25 mouse cellular contexts compared by ENCODE assay signal in the genomic region with DNA sequence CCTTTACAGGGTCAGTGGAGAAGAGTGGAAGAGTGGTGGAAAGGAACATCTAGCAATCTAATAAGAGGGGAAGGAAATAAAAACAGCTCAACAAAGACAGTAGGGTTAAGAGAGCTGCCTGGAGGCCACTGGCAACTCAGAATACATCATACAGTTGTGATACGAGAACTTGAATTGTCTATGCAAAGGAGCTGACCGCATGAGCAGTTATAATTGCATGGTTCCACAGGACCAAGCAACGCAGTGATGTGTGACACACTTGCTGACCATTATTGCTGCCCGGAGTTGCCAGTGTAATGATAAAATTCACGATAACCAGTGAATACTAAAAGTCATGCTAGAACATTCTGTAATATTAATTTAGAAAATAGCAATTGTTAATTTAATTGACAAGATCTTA. TPM values are rescaled to one million over a fixed set of nuclear protein-coding genes. Genes with fewer than 3 reads are reported as not detected.
DNase-seq lines count a peak whose midpoint lies in the region; ATAC-seq and TF ChIP-seq lines count a peak whose summit lies in the region.
"Had no signal": no experiment of that assay in that cellular context is flagged by ENCODE, and none has a peak within 500 bp of the region (broad histone marks: within the 10 kb centered on the region; RNA-seq: fewer than 3 reads in every experiment).

No protein-coding gene starts in this region.

- no peak for TF ChIP-seq POLR2A in kidney, adult 2 months (IDR thresholded peaks at IDR 0.05; ENCODE audit: low read depth, low read length)

- peak; percentile 73 for ATAC-seq in kidney, embryonic 15.5 days (replicated peaks; ENCODE audit: low FRiP score)
- ATAC-seq: activated CD4-positive, CD25-positive, alpha-beta regulatory T cell, adult 4 months; forebrain, embryonic 14.5 days; forebrain, postnatal 0 days had no signal

- 48% methylated on average over 5 of the region's 5 CpGs for WGBS in kidney, adult 2 months
- 60% methylated on average over 5 of the region's 5 CpGs for WGBS in kidney, embryonic 15.5 days

- no peak overlapping the region for H3K4me2 ChIP-seq in kidney, embryonic 15.5 days
- H3K4me2 ChIP-seq: embryonic facial prominence, embryonic 12.5 days; embryonic facial prominence, embryonic 15.5 days; heart, embryonic 13.5 days; hindbrain, embryonic 12.5 days; hindbrain, embryonic 15.5 days had no signal

- no peak overlapping the region for H3K9ac ChIP-seq in kidney, embryonic 15.5 days
- H3K9ac ChIP-seq: embryonic facial prominence, embryonic 12.5 days; embryonic facial prominence, embryonic 15.5 days; forebrain, postnatal 0 days; heart, embryonic 13.5 days; hindbrain, embryonic 12.5 days; hindbrain, embryonic 15.5 days had no signal

- TF ChIP-seq CTCF in kidney, adult 2 months (conservative IDR thresholded peaks at IDR 0.05; ENCODE audit: insufficient read depth, insufficient read length, low read depth, low read length) = no peak

- peak; percentile 74 for DNase-seq in A20 (ENCODE audit: low read depth, low spot score)
- peak; percentile 34 for DNase-seq in kidney, adult 2 months
- peak; percentile 12 for DNase-seq in kidney, postnatal 10 days
- DNase-seq in cerebellum, adult 9-11 months = no peak
- no peak for DNase-seq in gastrocnemius, postnatal 25 days
- DNase-seq in left cerebral cortex, postnatal 10 days (ENCODE audit: extremely low spot score in 1 of 2, low spot score in 2 of 2) = no peak
- DNase-seq in thymus, postnatal 36 days = no peak
- DNase-seq: adrenal gland, adult 8-10 months; adrenal gland, postnatal 25 days; cerebellum, adult 11-12 months; cerebellum, adult 8-10 months; cerebellum, postnatal 14 days; forebrain, postnatal 0 days; gastrocnemius, adult 2 months; gastrocnemius, postnatal 14 days; heart, adult 2 months had no signal

- H3K27me3 ChIP-seq in kidney, adult 2 months (replicated peaks; ENCODE audit: control insufficient read depth, insufficient read depth, low read length) = no peaks in the 10 kb centered on the region
- H3K27me3 ChIP-seq in kidney, embryonic 15.5 days = no peaks in the 10 kb centered on the region
- H3K27me3 ChIP-seq: embryonic facial prominence, embryonic 12.5 days; embryonic facial prominence, embryonic 15.5 days; heart, embryonic 13.5 days; hindbrain, embryonic 12.5 days; hindbrain, embryonic 15.5 days had no signal

- H3K4me1 ChIP-seq in kidney, adult 2 months (ENCODE audit: control insufficient read depth, insufficient read depth, low read length) = 0 out of 2 replicates have a peak, but pooled peaks cover 5% of the 10 kb centered on the region
- H3K4me1 ChIP-seq in kidney, embryonic 15.5 days = peaks cover 6% of the 10 kb centered on the region; the same call in 1 of the 2 replicates
- H3K4me1 ChIP-seq: embryonic facial prominence, embryonic 12.5 days; embryonic facial prominence, embryonic 15.5 days; heart, embryonic 10.5 days; heart, embryonic 13.5 days; hindbrain, embryonic 12.5 days; hindbrain, embryonic 15.5 days had no signal

- no peaks in the 10 kb centered on the region for H3K9me3 ChIP-seq in kidney, embryonic 15.5 days (replicated peaks)
- H3K9me3 ChIP-seq: embryonic facial prominence, embryonic 12.5 days; embryonic facial prominence, embryonic 15.5 days; heart, embryonic 10.5 days; heart, embryonic 13.5 days; hindbrain, embryonic 12.5 days; hindbrain, embryonic 15.5 days had no signal

- peaks cover 7% of the 10 kb centered on the region for H3K36me3 ChIP-seq in kidney, adult 2 months (ENCODE audit: control insufficient read depth, insufficient read depth, low read length)
- peaks cover 51% of the 10 kb centered on the region for H3K36me3 ChIP-seq in kidney, embryonic 15.5 days

- intact Hi-C loops in left cerebral cortex, postnatal 10 days (cut with DNase I) = no loop called here

- H3K27ac ChIP-seq in kidney, adult 2 months (ENCODE audit: insufficient read depth, low read depth, low read length) = 0 out of 2 replicates have a peak overlapping the region, but pooled peaks have one; percentile 31
- H3K27ac ChIP-seq in kidney, embryonic 15.5 days = peak overlapping the region; percentile 49; the same call in 1 of the 2 replicates
- H3K27ac ChIP-seq: embryonic facial prominence, embryonic 12.5 days; embryonic facial prominence, embryonic 15.5 days; gastrocnemius, adult 2 months; heart, adult 2 months; heart, embryonic 10.5 days; heart, embryonic 13.5 days; hindbrain, embryonic 12.5 days; hindbrain, embryonic 15.5 days had no signal

- H3K4me3 ChIP-seq in kidney, adult 2 months (ENCODE audit: insufficient read depth, low read depth, low read length) = no peak overlapping the region
- H3K4me3 ChIP-seq in kidney, embryonic 15.5 days (replicated peaks) = no peak overlapping the region
- H3K4me3 ChIP-seq: embryonic facial prominence, embryonic 12.5 days; embryonic facial prominence, embryonic 15.5 days; gastrocnemius, adult 2 months; heart, adult 2 months; heart, embryonic 10.5 days; heart, embryonic 13.5 days; hindbrain, embryonic 12.5 days; hindbrain, embryonic 15.5 days had no signal

RNA-seq across cellular contexts. Expression of gene Ankmy2, which starts 30.9 kb away (rescaled TPM):
- 13.5 and 16.9 TPM in 2 replicates for polyA plus RNA-seq in kidney, adult 2 months (2012; rRNA removed)
- 36.3 and 36.9 TPM in 2 replicates for polyA plus RNA-seq in kidney, embryonic 15.5 days (2015; fragmentation: Nextera tagmentation; extraction: Ambion mirVana)
- 1 to 10 TPM; 6.3 to 6.4 TPM for total RNA-seq in gastrocnemius, postnatal 25 days (2021)
- total RNA-seq in left cerebral cortex, postnatal 10 days (2021) = 10 to 100 TPM; 58.9 to 60.0 TPM

RNA-seq across cellular contexts. Expression of gene Bzw2, which starts 31.8 kb away (rescaled TPM):
- polyA plus RNA-seq in kidney, adult 2 months (2012; rRNA removed) = 9.6 and 10.1 TPM in 2 replicates
- 221 and 225 TPM in 2 replicates for polyA plus RNA-seq in kidney, embryonic 15.5 days (2015; fragmentation: Nextera tagmentation; extraction: Ambion mirVana)
- total RNA-seq in gastrocnemius, postnatal 25 days (2021) = 100 to 1,000 TPM in 1 of 2 experiments, 10 to 100 TPM in 1; 83.3 to 127 TPM
- total RNA-seq in left cerebral cortex, postnatal 10 days (2021) = 100 to 1,000 TPM; 110 to 118 TPM

Comparison
In these comparisons a context has a peak if more than half of its experiments do, and no peak if none do; other contexts are left out.
1. DNase-seq: peak in A20 (single experiment), kidney, adult 2 months (single experiment) and kidney, postnatal 10 days (single experiment); none in cerebellum, adult 9-11 months (single experiment), gastrocnemius, postnatal 25 days (single experiment), left cerebral cortex, postnatal 10 days (0 of 2) and thymus, postnatal 36 days (0 of 2).
2. RNA of gene Ankmy2, which starts 30.9 kb away (total RNA-seq): 58.9 to 60.0 TPM in left cerebral cortex, postnatal 10 days; 6.3 to 6.4 TPM in gastrocnemius, postnatal 25 days; every median in the first group is over 4 times any median in the second.